Comparison of ENCODE assay signal across 8 mouse cellular contexts in genomic region chr8:26833297-26833696, GRCm38 (mm10).
DNase-seq lines count a peak whose midpoint lies in the region; ATAC-seq and TF ChIP-seq lines count a peak whose summit lies in the region.

No protein-coding gene starts in this region.

- H3K4me1 ChIP-seq in embryonic facial prominence, embryonic 15.5 days, result peaks cover 48% of the 10 kb centered on the region
- peaks cover 16% of the 10 kb centered on the region; the same call in 1 of the 2 replicates for H3K4me1 ChIP-seq in kidney, postnatal 0 days (replicated peaks; ENCODE audit: insufficient read depth, low read length)
- peaks cover 20% of the 10 kb centered on the region for H3K4me1 ChIP-seq in neural tube, embryonic 11.5 days (ENCODE audit: control insufficient read depth, insufficient read depth, low read length)

- H3K27me3 ChIP-seq in embryonic facial prominence, embryonic 15.5 days, result 0 out of 2 replicates have a peak, but pooled peaks cover 3% of the 10 kb centered on the region
- no peaks in the 10 kb centered on the region for H3K27me3 ChIP-seq in kidney, postnatal 0 days (ENCODE audit: insufficient read depth, low read length)
- H3K27me3 ChIP-seq in neural tube, embryonic 11.5 days (ENCODE audit: control insufficient read depth, insufficient read depth, low read length), result no peaks in the 10 kb centered on the region

- TF ChIP-seq CTCF in kidney, postnatal 0 days (IDR thresholded peaks at IDR 0.05; ENCODE audit: low read depth), result no peak

- H3K9ac ChIP-seq in embryonic facial prominence, embryonic 15.5 days, result no peak overlapping the region
- H3K9ac ChIP-seq in kidney, postnatal 0 days (ENCODE audit: low read depth, low read length), result no peak overlapping the region
- no peak overlapping the region for H3K9ac ChIP-seq in neural tube, embryonic 11.5 days (ENCODE audit: low read length)

- H3K4me3 ChIP-seq in embryonic facial prominence, embryonic 15.5 days (replicated peaks), result no peak overlapping the region
- no peak overlapping the region for H3K4me3 ChIP-seq in kidney, postnatal 0 days (replicated peaks; ENCODE audit: low read depth, low read length)
- H3K4me3 ChIP-seq in neural tube, embryonic 11.5 days (ENCODE audit: low read depth, low read length), result no peak overlapping the region

- H3K27ac ChIP-seq in embryonic facial prominence, embryonic 15.5 days (replicated peaks), result no peak overlapping the region
- H3K27ac ChIP-seq in kidney, postnatal 0 days, result no peak overlapping the region
- no peak overlapping the region for H3K27ac ChIP-seq in neural tube, embryonic 11.5 days (ENCODE audit: low read depth, low read length)

- ATAC-seq in embryonic facial prominence, embryonic 15.5 days (ENCODE audit: insufficient number of reproducible peaks, low FRiP score, low TSS enrichment, low read depth), result peak; percentile 27; the same call in 1 of the 2 replicates
- peak; percentile 87 for ATAC-seq in kidney, postnatal 0 days (replicated peaks; ENCODE audit: low FRiP score, low read depth)
- peak; percentile 76 for ATAC-seq in neural tube, embryonic 11.5 days (ENCODE audit: insufficient read depth, low FRiP score, low TSS enrichment)

- no peaks in the 10 kb centered on the region for H3K36me3 ChIP-seq in embryonic facial prominence, embryonic 15.5 days
- no peaks in the 10 kb centered on the region for H3K36me3 ChIP-seq in kidney, postnatal 0 days (ENCODE audit: insufficient read depth, low read length)
- H3K36me3 ChIP-seq in neural tube, embryonic 11.5 days (ENCODE audit: control insufficient read depth, insufficient read depth, low read length), result no peaks in the 10 kb centered on the region

- H3K9me3 ChIP-seq in embryonic facial prominence, embryonic 15.5 days (replicated peaks), result no peaks in the 10 kb centered on the region
- H3K9me3 ChIP-seq in kidney, postnatal 0 days (replicated peaks; ENCODE audit: low read length), result no peaks in the 10 kb centered on the region
- H3K9me3 ChIP-seq in neural tube, embryonic 11.5 days (ENCODE audit: control insufficient read depth, low read length), result no peaks in the 10 kb centered on the region

- 28% methylated on average over 4 of the region's 4 CpGs for WGBS in embryonic facial prominence, embryonic 15.5 days
- 11% methylated on average over 4 of the region's 4 CpGs for WGBS in kidney, postnatal 0 days
- WGBS in neural tube, embryonic 11.5 days, result 5% methylated on average over 4 of the region's 4 CpGs

- H3K4me2 ChIP-seq in embryonic facial prominence, embryonic 15.5 days (replicated peaks), result no peak overlapping the region
- H3K4me2 ChIP-seq in kidney, postnatal 0 days (ENCODE audit: low read length), result no peak overlapping the region
- H3K4me2 ChIP-seq in neural tube, embryonic 11.5 days (ENCODE audit: low read depth), result no peak overlapping the region

- peak; percentile 50 to 56 for DNase-seq in cerebellum, postnatal 10 days
- no peak for DNase-seq in cerebellum, postnatal 25 days
- peak; percentile 92 for DNase-seq in kidney, postnatal 0 days (ENCODE audit: low spot score)
- peak; percentile 77 for DNase-seq in neural tube, embryonic 11.5 days (ENCODE audit: low spot score)
- no peak for DNase-seq in cerebellum, adult 9-10 months
- no peak for DNase-seq in heart, adult 8-10 months (ENCODE audit: low spot score)
- DNase-seq in right cerebral cortex, postnatal 14 days, result no peak

Comparison
In these comparisons a context has a peak if more than half of its experiments do, and no peak if none do; other contexts are left out.
1. DNase-seq: peak in cerebellum, postnatal 10 days (2 of 2), kidney, postnatal 0 days (single experiment) and neural tube, embryonic 11.5 days (single experiment); none in cerebellum, postnatal 25 days (0 of 2), cerebellum, adult 9-10 months (single experiment), heart, adult 8-10 months (single experiment) and right cerebral cortex, postnatal 14 days (single experiment).
2. ATAC-seq: peak in every context shown above with its lines; median percentile 87 in kidney, postnatal 0 days; 76 in neural tube, embryonic 11.5 days; 27 in embryonic facial prominence, embryonic 15.5 days.